Mouse (Mus musculus) CH12.LX (cell line): Measurements from ENCODE around the gene Ccdc86.

Source experiments
- CHD2 ChIP-seq: IDR thresholded peaks from 2 replicates; pipeline ENCODE4 v1.6.1; 2011; ENCODE audit warnings: low read length, improper control_type of control experiment
- CTCF ChIP-seq, 2 experiments: IDR thresholded peaks in 1 of 2; conservative IDR thresholded peaks in 1 of 2; 2 replicates each; pipeline ENCODE4 v1.5.1; 2011 to 2012; ENCODE audit warnings: low read depth in 2 of 2, low read length in 2 of 2, improper control_type of control experiment in 1 of 2, inconsistent platforms in 1 of 2, mild to moderate bottlenecking in 1 of 2, moderate library complexity in 1 of 2
- EP300 ChIP-seq: IDR thresholded peaks from 2 replicates; pipeline ENCODE4 v1.6.1; 2011; ENCODE audit warnings: low read length, improper control_type of control experiment
- MAX ChIP-seq: IDR thresholded peaks from 2 replicates; pipeline ENCODE4 v1.6.1; 2011; ENCODE audit warnings: low read length, improper control_type of control experiment
- POLR2A ChIP-seq: IDR thresholded peaks from 2 replicates; pipeline ENCODE4 v1.6.1; 2011; ENCODE audit warnings: low read depth, mild to moderate bottlenecking, improper control_type of control experiment, low read length
- POLR2AphosphoS2 ChIP-seq: IDR thresholded peaks from 2 replicates; pipeline ENCODE4 v1.6.1; 2011; ENCODE audit warnings: low read depth, low read length, improper control_type of control experiment
- SIN3A ChIP-seq: IDR thresholded peaks from 2 replicates; pipeline ENCODE4 v1.6.1; 2012; ENCODE audit warnings: low read length, improper control_type of control experiment, inconsistent platforms

DNA sequence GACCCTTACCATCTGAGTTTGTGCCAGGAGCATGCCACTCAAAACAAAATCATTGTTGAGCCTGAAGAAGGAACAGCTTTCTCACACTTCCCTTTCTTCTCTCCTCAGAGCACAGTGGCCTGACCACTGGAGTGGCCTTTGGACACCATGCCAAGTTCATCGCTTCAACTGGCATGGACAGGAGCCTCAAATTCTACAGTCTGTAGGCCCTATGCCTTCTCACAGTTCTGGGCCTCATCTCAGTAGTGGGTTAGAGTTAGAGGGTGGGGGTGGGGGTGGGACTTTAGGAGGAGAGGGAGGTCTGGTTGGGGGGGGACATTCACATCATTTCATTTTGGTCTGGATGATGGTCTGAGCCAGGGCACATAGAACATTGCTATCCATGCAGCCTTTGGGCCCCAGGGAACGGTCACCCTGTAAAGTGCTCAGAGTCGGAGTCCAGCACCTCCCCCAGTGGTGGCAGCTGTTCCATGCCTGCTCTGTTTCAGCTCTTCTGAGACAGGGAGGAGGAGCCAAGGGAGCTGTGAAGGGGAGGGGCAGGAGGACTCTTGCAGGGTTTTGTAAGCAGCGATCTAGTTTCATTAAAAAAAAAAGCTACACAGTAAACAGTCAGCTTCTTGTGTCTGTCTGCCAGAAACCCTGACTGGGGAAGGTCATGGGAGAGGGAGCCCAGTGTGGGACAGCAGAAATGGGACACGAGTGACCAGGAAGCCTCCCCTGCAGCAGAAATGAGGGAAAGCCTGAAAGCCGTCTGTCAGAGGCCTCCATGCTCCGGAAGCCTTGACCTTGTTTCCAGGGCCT is 43.9 kb downstream of the Ccdc86 start:
- no peak for TF ChIP-seq CTCF (conservative IDR thresholded peaks at IDR 0.05 in 1 of 2, IDR thresholded peaks at IDR 0.05 in 1 of 2; ENCODE audit: low read depth in 2 of 2, low read length in 2 of 2)
- TF ChIP-seq EP300: no peak
- TF ChIP-seq SIN3A: no peak
- TF ChIP-seq POLR2A: no peak
- no peak for TF ChIP-seq POLR2AphosphoS2
- no peak for TF ChIP-seq MAX
- no peak for TF ChIP-seq CHD2
